Mouse (Mus musculus) erythroblast, embryonic 14.5 days (primary cell): ENCODE measurements around the gene Cdc14b.

Experiments used
- GATA1 ChIP-seq: IDR thresholded peaks from 2 replicates; pipeline ENCODE4 v1.6.1; 2012; ENCODE audit warnings: low read length, inconsistent platforms, mixed read lengths
- TAL1 ChIP-seq: IDR thresholded peaks from 3 replicates; pipeline ENCODE4 v1.6.1; 2012; ENCODE audit warnings: low read length, inconsistent platforms, mixed read lengths

DNA sequence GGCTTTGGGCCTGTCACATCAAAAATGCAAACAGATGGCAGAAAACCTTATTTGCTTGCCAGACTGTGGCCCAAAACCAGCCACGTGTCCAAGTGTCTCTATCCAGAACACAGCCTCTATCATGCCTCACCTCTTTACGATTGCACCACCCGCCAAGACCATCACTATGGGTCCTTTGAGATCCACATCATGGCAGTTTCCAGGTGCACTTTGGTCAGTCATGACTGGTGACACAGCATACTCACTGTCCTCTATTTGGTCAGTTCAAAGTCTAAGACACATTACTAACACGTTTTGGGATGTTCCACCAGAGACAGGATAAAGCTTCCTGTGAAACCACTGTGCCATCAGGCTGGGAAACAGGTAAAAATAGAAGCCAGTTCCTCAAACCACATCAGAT, 91.5 kb downstream of the Cdc14b start:
- no peak for TF ChIP-seq TAL1
- no peak for TF ChIP-seq GATA1
